In genomic region chr2:130398091-130398490, GRCm38 (mm10) we compare ENCODE assay signal across 8 mouse cellular contexts. TPM values are rescaled to one million over a fixed set of nuclear protein-coding genes. Genes with fewer than 3 reads are reported as not detected.
DNase-seq lines count a peak whose midpoint lies in the region; ATAC-seq lines count a peak whose summit lies in the region.

No protein-coding gene starts in this region.

- H3K4me3 ChIP-seq in liver, embryonic 11.5 days (ENCODE audit: low read depth, low read length), result peak overlapping the region; percentile 54
- peak overlapping the region; percentile 58 for H3K4me3 ChIP-seq in embryonic facial prominence, embryonic 14.5 days (ENCODE audit: low read depth, low read length)
- H3K4me3 ChIP-seq in liver, embryonic 15.5 days (replicated peaks), result peak overlapping the region; percentile 40; the same call in 1 of the 2 replicates
- peak overlapping the region; percentile 57 for H3K4me3 ChIP-seq in stomach, embryonic 15.5 days (replicated peaks)

- H3K4me1 ChIP-seq in liver, embryonic 11.5 days (replicated peaks; ENCODE audit: control insufficient read depth, insufficient read depth, low read length), result no peaks in the 10 kb centered on the region; the same call in 1 of the 2 replicates
- H3K4me1 ChIP-seq in embryonic facial prominence, embryonic 14.5 days (ENCODE audit: control insufficient read depth, insufficient read depth, low read length), result peaks cover 6% of the 10 kb centered on the region
- H3K4me1 ChIP-seq in liver, embryonic 15.5 days (replicated peaks), result peaks cover 9% of the 10 kb centered on the region
- no peaks in the 10 kb centered on the region for H3K4me1 ChIP-seq in stomach, embryonic 15.5 days

- ATAC-seq in liver, embryonic 11.5 days (replicated peaks; ENCODE audit: low FRiP score), result 0 out of 2 replicates have a peak, but pooled peaks have one; percentile 15
- ATAC-seq in embryonic facial prominence, embryonic 14.5 days (ENCODE audit: low read depth), result no peak
- ATAC-seq in liver, embryonic 15.5 days (ENCODE audit: insufficient read depth), result no peak
- ATAC-seq in stomach, embryonic 15.5 days (ENCODE audit: insufficient read depth, low FRiP score, low read depth), result no peak

- H3K9me3 ChIP-seq in liver, embryonic 11.5 days (ENCODE audit: control insufficient read depth, low read length), result no peaks in the 10 kb centered on the region
- H3K9me3 ChIP-seq in embryonic facial prominence, embryonic 14.5 days (ENCODE audit: control insufficient read depth, low read length), result no peaks in the 10 kb centered on the region
- no peaks in the 10 kb centered on the region for H3K9me3 ChIP-seq in liver, embryonic 15.5 days (replicated peaks)
- H3K9me3 ChIP-seq in stomach, embryonic 15.5 days, result no peaks in the 10 kb centered on the region

- intact Hi-C loops in heart, postnatal 10 days (cut with DNase I), result no loop called here

- peak overlapping the region; percentile 74 for H3K4me2 ChIP-seq in liver, embryonic 11.5 days
- peak overlapping the region; percentile 82 for H3K4me2 ChIP-seq in embryonic facial prominence, embryonic 14.5 days (ENCODE audit: low read depth, low read length)
- H3K4me2 ChIP-seq in liver, embryonic 15.5 days, result peak overlapping the region; percentile 67
- H3K4me2 ChIP-seq in stomach, embryonic 15.5 days, result peak overlapping the region; percentile 92

- 13% methylated on average over 14 of the region's 14 CpGs for WGBS in liver, embryonic 11.5 days
- 18% methylated on average over 11 of the region's 14 CpGs for WGBS in embryonic facial prominence, embryonic 14.5 days
- WGBS in liver, embryonic 15.5 days (ENCODE audit: insufficient replicate concordance), result 15% methylated on average over 14 of the region's 14 CpGs
- WGBS in stomach, embryonic 15.5 days, result 15% methylated on average over 14 of the region's 14 CpGs

- H3K9ac ChIP-seq in liver, embryonic 11.5 days (ENCODE audit: low read depth, low read length), result no peak overlapping the region
- peak overlapping the region; percentile 78 for H3K9ac ChIP-seq in embryonic facial prominence, embryonic 14.5 days (ENCODE audit: low read depth, low read length)
- no peak overlapping the region for H3K9ac ChIP-seq in liver, embryonic 15.5 days
- no peak overlapping the region for H3K9ac ChIP-seq in stomach, embryonic 15.5 days

- no peak overlapping the region for H3K27ac ChIP-seq in liver, embryonic 11.5 days (ENCODE audit: low read depth, low read length)
- peak overlapping the region; percentile 76 for H3K27ac ChIP-seq in embryonic facial prominence, embryonic 14.5 days (replicated peaks; ENCODE audit: low read depth, low read length)
- no peak overlapping the region for H3K27ac ChIP-seq in liver, embryonic 15.5 days (replicated peaks)
- H3K27ac ChIP-seq in stomach, embryonic 15.5 days, result no peak overlapping the region

- H3K36me3 ChIP-seq in liver, embryonic 11.5 days (ENCODE audit: control insufficient read depth, insufficient read depth, low read length), result peaks cover 4% of the 10 kb centered on the region; the same call in 1 of the 2 replicates
- H3K36me3 ChIP-seq in embryonic facial prominence, embryonic 14.5 days (ENCODE audit: control insufficient read depth, insufficient read depth, low read length), result peaks cover 24% of the 10 kb centered on the region
- no peaks in the 10 kb centered on the region for H3K36me3 ChIP-seq in liver, embryonic 15.5 days (replicated peaks)
- H3K36me3 ChIP-seq in stomach, embryonic 15.5 days, result no peaks in the 10 kb centered on the region

- H3K27me3 ChIP-seq in liver, embryonic 11.5 days (replicated peaks; ENCODE audit: control insufficient read depth, insufficient read depth, low read length), result peaks cover 28% of the 10 kb centered on the region
- H3K27me3 ChIP-seq in embryonic facial prominence, embryonic 14.5 days (replicated peaks; ENCODE audit: control insufficient read depth, insufficient read depth, low read length), result no peaks in the 10 kb centered on the region
- H3K27me3 ChIP-seq in liver, embryonic 15.5 days, result peaks cover 54% of the 10 kb centered on the region
- H3K27me3 ChIP-seq in stomach, embryonic 15.5 days (replicated peaks), result no peaks in the 10 kb centered on the region

- no peak for DNase-seq in liver, embryonic 11.5 days (ENCODE audit: low spot score)
- no peak for DNase-seq in liver
- DNase-seq in embryonic facial prominence, embryonic 14.5 days (ENCODE audit: low spot score), result peak; percentile 34
- peak; percentile 54 to 62 for DNase-seq in heart, postnatal 10 days
- DNase-seq in frontal cortex, postnatal 25 days (ENCODE audit: low spot score in 2 of 2), result no peak
- DNase-seq in layer of hippocampus, adult 9-10 months (ENCODE audit: low spot score), result no peak

RNA-seq across cellular contexts. Expression of gene Cpxm1, which starts 0.7 kb away (rescaled TPM):
- polyA plus RNA-seq in liver, embryonic 11.5 days (2014; fragmentation: Nextera tagmentation; extraction: Ambion mirVana), result 24.3 and 26.3 TPM in 2 replicates
- 94.8 and 106 TPM in 2 replicates for polyA plus RNA-seq in embryonic facial prominence, embryonic 14.5 days (2014; fragmentation: Nextera tagmentation; extraction: Ambion mirVana)
- 10 to 100 TPM; 16.7 to 17.3 TPM for total RNA-seq in heart, postnatal 10 days (2021)
- polyA plus RNA-seq in liver, embryonic 15.5 days (2015; fragmentation: Nextera tagmentation; extraction: Ambion mirVana), result 2.9 and 3.1 TPM in 2 replicates
- 46.4 and 47.5 TPM in 2 replicates for polyA plus RNA-seq in stomach, embryonic 15.5 days (2015; fragmentation: Nextera tagmentation; extraction: Ambion mirVana)

RNA-seq across cellular contexts. Expression of gene Gm28372, which starts 6.9 kb away (rescaled TPM):
- polyA plus RNA-seq in liver, embryonic 11.5 days (2014; fragmentation: Nextera tagmentation; extraction: Ambion mirVana), result not detected in 2 replicates
- not detected in 2 replicates for polyA plus RNA-seq in embryonic facial prominence, embryonic 14.5 days (2014; fragmentation: Nextera tagmentation; extraction: Ambion mirVana)
- not detected for total RNA-seq in heart, postnatal 10 days (2021)
- not detected in 2 replicates for polyA plus RNA-seq in liver, embryonic 15.5 days (2015; fragmentation: Nextera tagmentation; extraction: Ambion mirVana)
- 0.14 TPM in 1 of 2 replicates, not detected in the other for polyA plus RNA-seq in stomach, embryonic 15.5 days (2015; fragmentation: Nextera tagmentation; extraction: Ambion mirVana)

RNA-seq across cellular contexts. Expression of gene 1700020A23Rik, which starts 7.0 kb away (rescaled TPM):
- not detected in 2 replicates for polyA plus RNA-seq in liver, embryonic 11.5 days (2014; fragmentation: Nextera tagmentation; extraction: Ambion mirVana)
- not detected in 2 replicates for polyA plus RNA-seq in embryonic facial prominence, embryonic 14.5 days (2014; fragmentation: Nextera tagmentation; extraction: Ambion mirVana)
- total RNA-seq in heart, postnatal 10 days (2021), result not detected
- not detected in 2 replicates for polyA plus RNA-seq in liver, embryonic 15.5 days (2015; fragmentation: Nextera tagmentation; extraction: Ambion mirVana)
- polyA plus RNA-seq in stomach, embryonic 15.5 days (2015; fragmentation: Nextera tagmentation; extraction: Ambion mirVana), result not detected in 2 replicates

RNA-seq across cellular contexts. Expression of gene Tmem239, which starts 8.2 kb away (rescaled TPM):
- not detected in 2 replicates for polyA plus RNA-seq in liver, embryonic 11.5 days (2014; fragmentation: Nextera tagmentation; extraction: Ambion mirVana)
- polyA plus RNA-seq in embryonic facial prominence, embryonic 14.5 days (2014; fragmentation: Nextera tagmentation; extraction: Ambion mirVana), result not detected in 2 replicates
- total RNA-seq in heart, postnatal 10 days (2021), result not detected
- polyA plus RNA-seq in liver, embryonic 15.5 days (2015; fragmentation: Nextera tagmentation; extraction: Ambion mirVana), result not detected in 2 replicates
- 0.10 TPM in 1 of 2 replicates, not detected in the other for polyA plus RNA-seq in stomach, embryonic 15.5 days (2015; fragmentation: Nextera tagmentation; extraction: Ambion mirVana)

RNA-seq across cellular contexts. Expression of gene Vps16, which starts 26.0 kb away (rescaled TPM):
- polyA plus RNA-seq in liver, embryonic 11.5 days (2014; fragmentation: Nextera tagmentation; extraction: Ambion mirVana), result 69.6 and 80.5 TPM in 2 replicates
- 51.6 and 66.0 TPM in 2 replicates for polyA plus RNA-seq in embryonic facial prominence, embryonic 14.5 days (2014; fragmentation: Nextera tagmentation; extraction: Ambion mirVana)
- 10 to 100 TPM; 30.9 to 32.6 TPM for total RNA-seq in heart, postnatal 10 days (2021)
- polyA plus RNA-seq in liver, embryonic 15.5 days (2015; fragmentation: Nextera tagmentation; extraction: Ambion mirVana), result 35.0 and 43.4 TPM in 2 replicates
- 78.8 and 88.6 TPM in 2 replicates for polyA plus RNA-seq in stomach, embryonic 15.5 days (2015; fragmentation: Nextera tagmentation; extraction: Ambion mirVana)

Comparison
In these comparisons a context has a peak if more than half of its experiments do, and no peak if none do; other contexts are left out.
1. DNase-seq: peak in embryonic facial prominence, embryonic 14.5 days (single experiment) and heart, postnatal 10 days (2 of 2); none in liver, embryonic 11.5 days (single experiment), liver (single experiment), frontal cortex, postnatal 25 days (0 of 2) and layer of hippocampus, adult 9-10 months (single experiment).
2. Peak in every context shown above with its lines, with median percentiles within 50 percentile points of each other: H3K4me2 ChIP-seq and H3K4me3 ChIP-seq.